Mouse (Mus musculus) MEL (cell line): Measurements from ENCODE around the gene Myo18a. TPM values are rescaled to one million over a fixed set of nuclear protein-coding genes. Genes with fewer than 3 reads are reported as not detected.

ENCODE experiments used
- DNase-seq: peaks from one replicate; pipeline ENCODE4 v3.0.0; 2011; ENCODE audit warnings: low read depth, low spot score
- H3K27ac ChIP-seq: 2 replicates; pipeline ENCODE4 v1.5.1; 2012; ENCODE audit warnings: low read depth, mild to moderate bottlenecking, control low read depth, low read length, moderate library complexity; ENCODE audit not compliant: control insufficient read depth
- H3K27me3 ChIP-seq, 2 experiments: fragments of 150-350 bp in 1 of 2; sonication (generic) in 1 of 2; 2 replicates each; pipeline ENCODE4 v1.6.1; 2012; ENCODE audit warnings: low read length in 2 of 2, mild to moderate bottlenecking in 2 of 2, improper control_type of control experiment in 1 of 2, moderate library complexity in 1 of 2; ENCODE audit not compliant: insufficient read depth in 2 of 2, control insufficient read depth in 1 of 2
- H3K36me3 ChIP-seq, 2 experiments: 2 replicates each; pipeline ENCODE4 v1.6.1; 2012 to 2014; ENCODE audit warnings: low read length in 2 of 2, improper control_type of control experiment in 1 of 2, inconsistent platforms in 1 of 2, mild to moderate bottlenecking in 1 of 2; ENCODE audit not compliant: insufficient read depth in 2 of 2, control insufficient read depth in 1 of 2
- H3K4me1 ChIP-seq, 2 experiments: fragments of 150-350 bp in 1 of 2; sonication (generic) in 1 of 2; 2 replicates each; pipeline ENCODE4 v1.6.1; 2012; ENCODE audit warnings: low read length in 2 of 2, improper control_type of control experiment in 1 of 2, mild to moderate bottlenecking in 1 of 2; ENCODE audit not compliant: insufficient read depth in 2 of 2, control insufficient read depth in 1 of 2
- H3K4me3 ChIP-seq, 2 experiments: fragments of 150-350 bp in 1 of 2; sonication (generic) in 1 of 2; 2 replicates each; pipeline ENCODE4 v1.5.1; 2012; ENCODE audit warnings: low read depth in 2 of 2, low read length in 2 of 2, mild to moderate bottlenecking in 2 of 2, moderate library complexity in 2 of 2, control low read depth in 1 of 2, improper control_type of control experiment in 1 of 2; ENCODE audit not compliant: control insufficient read depth in 1 of 2, insufficient read depth in 1 of 2
- H3K79me2 ChIP-seq: 2 replicates; pipeline ENCODE4 v1.6.1; 2012; ENCODE audit warnings: mild to moderate bottlenecking, low read length, moderate library complexity; ENCODE audit not compliant: control insufficient read depth, poor library complexity, insufficient read depth
- H3K9ac ChIP-seq: 2 replicates; pipeline ENCODE4 v1.6.1; 2012; ENCODE audit warnings: low read depth, mild to moderate bottlenecking, control low read depth, low read length, moderate library complexity; ENCODE audit not compliant: control insufficient read depth, poor library complexity, severe bottlenecking
- H3K9me3 ChIP-seq: fragments of 150-350 bp; sonication (generic); replicated peaks from 2 replicates; pipeline ENCODE4 v1.6.1; 2012; ENCODE audit warnings: mild to moderate bottlenecking, low read length, improper control_type of control experiment, moderate library complexity; ENCODE audit not compliant: insufficient read depth
- CTCF ChIP-seq, 3 experiments: IDR thresholded peaks in 2 of 3; conservative IDR thresholded peaks in 1 of 3; 2 replicates each; pipeline ENCODE4 v1.5.1; 2011 to 2012; ENCODE audit warnings: low read length in 3 of 3, low read depth in 2 of 3, mild to moderate bottlenecking in 2 of 3, improper control_type of control experiment in 1 of 3, inconsistent platforms in 1 of 3, mixed read lengths in 1 of 3, moderate library complexity in 1 of 3; ENCODE audit not compliant: control insufficient read depth in 1 of 3, insufficient read depth in 1 of 3, poor library complexity in 1 of 3, severe bottlenecking in 1 of 3
- GABPA ChIP-seq: IDR thresholded peaks from 2 replicates; pipeline ENCODE4 v1.6.1; 2012; ENCODE audit warnings: low read depth, mild to moderate bottlenecking, inconsistent platforms, low read length, improper control_type of control experiment, moderate library complexity
- KAT2A ChIP-seq: conservative IDR thresholded peaks from 2 replicates; pipeline ENCODE4 v1.6.1; 2012; ENCODE audit warnings: low read depth, low read length, improper control_type of control experiment, inconsistent platforms
- MAZ ChIP-seq: IDR thresholded peaks from 2 replicates; pipeline ENCODE4 v1.6.1; 2012; ENCODE audit warnings: low read depth, mild to moderate bottlenecking, inconsistent platforms, low read length, improper control_type of control experiment
- MYB ChIP-seq: IDR thresholded peaks from 2 replicates; pipeline ENCODE4 v1.6.1; 2011; ENCODE audit warnings: mild to moderate bottlenecking, low read depth, low read length, improper control_type of control experiment
- MYC ChIP-seq: IDR thresholded peaks from 2 replicates; pipeline ENCODE4 v1.6.1; 2011; ENCODE audit warnings: low read depth, mild to moderate bottlenecking, low read length, improper control_type of control experiment, moderate library complexity
- RAD21 ChIP-seq: IDR thresholded peaks from 2 replicates; pipeline ENCODE4 v1.6.1; 2011; ENCODE audit warnings: mild to moderate bottlenecking, low read depth, low read length, improper control_type of control experiment
- RCOR1 ChIP-seq: IDR thresholded peaks from 2 replicates; pipeline ENCODE4 v1.6.1; 2012; ENCODE audit warnings: low read depth, mild to moderate bottlenecking, inconsistent platforms, low read length, improper control_type of control experiment
- SIN3A ChIP-seq: IDR thresholded peaks from 2 replicates; pipeline ENCODE4 v1.6.1; 2012; ENCODE audit warnings: low read length, improper control_type of control experiment, inconsistent platforms
- TCF12 ChIP-seq: IDR thresholded peaks from 2 replicates; pipeline ENCODE4 v1.6.1; 2014; ENCODE audit warnings: low read depth, mild to moderate bottlenecking, inconsistent platforms, low read length, improper control_type of control experiment, moderate library complexity
- ZKSCAN1 ChIP-seq: IDR thresholded peaks from 2 replicates; pipeline ENCODE4 v1.6.1; 2012; ENCODE audit warnings: low read depth, mild to moderate bottlenecking, inconsistent platforms, low read length, improper control_type of control experiment, moderate library complexity
- ZMIZ1 ChIP-seq: IDR thresholded peaks from 2 replicates; pipeline ENCODE4 v1.6.1; 2012; ENCODE audit warnings: low read depth, mild to moderate bottlenecking, inconsistent platforms, low read length, improper control_type of control experiment, moderate library complexity
- polyA plus RNA-seq, 2 experiments: library from polyadenylated mRNA; stranded (reverse) in 1 of 2; unstranded in 1 of 2; fragments of >175 nt in 1 of 2; fragments of >200 nt in 1 of 2; gene quantifications; 2 replicates each; pipeline versions ENCODE4 v1.2.1 to v1.2.4; 2012; ENCODE audit warnings: low replicate concordance in 2 of 2, low read depth in 1 of 2; ENCODE audit not compliant: insufficient read length in 2 of 2, insufficient read depth in 1 of 2, missing spikeins in 1 of 2
- total RNA-seq: library from RNA; depleted of rRNA; stranded (reverse); fragments of 300-350 nt; gene quantifications from 2 replicates; pipeline ENCODE4 v1.2.3, GENCODE M21; 2012

Myo18a gene
- total and polyA plus RNA-seq, 3 experiments = 13.1 to 18.0 TPM; not detected in 1

GRCm38 (mm10) chr11:77884524-77885245 is 121.6 kb downstream of the Myo18a start:
- H3K9me3 ChIP-seq = no peaks in the 10 kb centered on the region
- H3K4me3 ChIP-seq = no peak overlapping the region
- H3K36me3 ChIP-seq = no peaks in the 10 kb centered on the region
- TF ChIP-seq MAZ (no peak), GABPA (no peak), MYB (no peak), KAT2A (no peak), ZKSCAN1 (no peak)
- no peaks in the 10 kb centered on the region for H3K79me2 ChIP-seq
- no peak overlapping the region for H3K9ac ChIP-seq
- no peaks in the 10 kb centered on the region for H3K4me1 ChIP-seq
- no peak overlapping the region for H3K27ac ChIP-seq
- DNase-seq = no peak
- H3K27me3 ChIP-seq = peaks cover 14 to 20% of the 10 kb centered on the region in 2 experiments

- H3K9ac ChIP-seq = no peak overlapping the region
- peaks cover 14 to 19% of the 10 kb centered on the region in 2 experiments for H3K27me3 ChIP-seq
Observed at GRCm38 (mm10) chr11:77885246-77885575, 122.2 kb downstream of the Myo18a start.

GRCm38 (mm10) chr11:77887373-77887960 is 124.4 kb downstream of the Myo18a start:
- Histone ChIP-seq H3K27me3 (peaks cover 23 to 29% of the 10 kb centered on the region in 2 experiments), H3K4me1 (no peaks in the 10 kb centered on the region), H3K9ac (no peak overlapping the region), H3K79me2 (no peaks in the 10 kb centered on the region), H3K36me3 (no peaks in the 10 kb centered on the region), H3K9me3 (no peaks in the 10 kb centered on the region), H3K27ac (no peak overlapping the region), H3K4me3 (no peak overlapping the region)
- no peak for DNase-seq
- TF ChIP-seq RCOR1 = no peak
- TF ChIP-seq CTCF (IDR thresholded peaks at IDR 0.05 in 2 of 3, conservative IDR thresholded peaks at IDR 0.05 in 1 of 3; ENCODE audit: control insufficient read depth in 1 of 3, insufficient read depth in 1 of 3, low read depth in 2 of 3, low read length in 3 of 3, poor library complexity in 1 of 3, severe bottlenecking in 1 of 3) = no peak
- TF ChIP-seq ZMIZ1 = no peak
- TF ChIP-seq SIN3A = no peak
- no peak for TF ChIP-seq RAD21
- no peak for TF ChIP-seq TCF12

More at GRCm38 (mm10) chr11:77885246-77885575, 122.2 kb downstream of the Myo18a start:
- Histone ChIP-seq H3K36me3 (no peaks in the 10 kb centered on the region), H3K4me3 (no peak overlapping the region), H3K27ac (no peak overlapping the region), H3K79me2 (no peaks in the 10 kb centered on the region), H3K4me1 (no peaks in the 10 kb centered on the region)
- no peak for TF ChIP-seq MYC
- TF ChIP-seq, all 39 proteins: peak for 0
- H3K9me3 ChIP-seq = no peaks in the 10 kb centered on the region
- no peak for DNase-seq
